Mouse (Mus musculus) ZHBTc4 (cell line): ENCODE results near the gene B4galnt1.
A peak's percentile ranks its signal among the peaks of the same experiment; 100 is the strongest.
"Not testable (repeated sequence)": the region's sequence is repeated elsewhere in the genome, so short reads cannot be mapped to it uniquely, and the experiment has no call there.

Experiments used
- DNase-seq: peaks from one replicate; pipeline ENCODE4 v3.0.0-alpha.2; 2011; ENCODE audit warnings: low read depth, low spot score

The B4galnt1 gene

GRCm38 (mm10) chr10:127141500-127141899 lies 23.5 kb upstream of the B4galnt1 start:
- no peak for DNase-seq

DNA sequence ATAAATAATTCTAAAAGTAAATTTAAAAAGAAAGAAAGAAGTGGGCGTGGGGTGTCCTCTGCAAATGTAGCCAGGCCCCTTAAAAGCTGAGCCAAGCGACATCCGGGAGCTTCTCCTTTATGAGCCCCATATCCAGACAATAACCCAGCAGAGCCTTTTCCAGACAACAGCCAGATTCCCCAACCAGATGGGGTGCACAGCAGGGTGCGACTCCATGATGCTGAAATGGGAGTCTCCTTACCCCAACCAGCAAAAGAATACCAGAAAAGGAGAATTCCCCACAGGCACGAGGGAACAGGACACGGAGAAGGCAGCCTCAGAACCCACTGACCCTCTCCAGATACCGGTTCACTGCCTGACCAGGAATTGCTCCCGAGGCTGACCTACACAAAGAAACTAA lies 21.8 kb upstream of the B4galnt1 start:
- no peak for DNase-seq

DNA sequence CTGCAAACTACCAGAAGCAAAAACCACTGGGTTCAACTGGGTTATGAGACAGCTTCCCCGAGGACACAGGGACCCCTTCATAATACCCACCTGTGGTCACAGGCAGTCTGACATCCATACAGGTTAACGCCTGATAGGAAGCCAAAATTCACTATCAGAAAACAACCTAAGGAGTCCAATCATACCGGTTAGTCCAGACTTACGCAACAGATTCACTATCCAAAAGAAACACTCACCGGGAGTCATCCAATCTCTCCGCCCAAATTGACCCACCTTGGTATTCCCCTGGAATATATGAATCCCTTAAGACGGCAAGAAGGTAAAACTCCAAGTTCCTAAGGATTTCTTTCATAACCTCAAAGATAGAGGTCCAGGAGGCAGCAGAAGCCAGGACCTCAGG lies 20.5 kb upstream of the B4galnt1 start:
- DNase-seq = no peak

DNA sequence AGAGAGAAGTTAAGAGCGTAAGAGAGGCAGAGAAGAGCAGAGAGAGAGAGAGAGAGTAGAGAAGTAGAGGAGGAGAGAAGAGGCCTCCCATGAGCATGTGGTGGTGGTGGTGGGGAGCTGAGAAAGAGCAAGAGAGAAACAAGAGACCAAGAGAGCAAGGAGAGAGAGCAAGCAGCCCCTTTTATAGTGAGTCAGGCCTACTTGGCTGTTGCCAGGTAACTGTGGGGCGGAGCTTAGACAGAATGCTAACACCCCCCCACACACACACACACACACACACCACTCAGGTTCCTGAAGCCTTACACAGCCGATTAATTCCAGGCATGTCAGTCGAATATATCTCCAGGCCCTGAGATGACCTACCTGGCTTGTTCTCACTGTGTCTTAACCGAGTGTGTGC lies 19.7 kb upstream of the B4galnt1 start:
- no peak for DNase-seq

GRCm38 (mm10) chr10:127147135-127147534 lies 17.9 kb upstream of the B4galnt1 start:
- peak; percentile 58 for DNase-seq

DNA sequence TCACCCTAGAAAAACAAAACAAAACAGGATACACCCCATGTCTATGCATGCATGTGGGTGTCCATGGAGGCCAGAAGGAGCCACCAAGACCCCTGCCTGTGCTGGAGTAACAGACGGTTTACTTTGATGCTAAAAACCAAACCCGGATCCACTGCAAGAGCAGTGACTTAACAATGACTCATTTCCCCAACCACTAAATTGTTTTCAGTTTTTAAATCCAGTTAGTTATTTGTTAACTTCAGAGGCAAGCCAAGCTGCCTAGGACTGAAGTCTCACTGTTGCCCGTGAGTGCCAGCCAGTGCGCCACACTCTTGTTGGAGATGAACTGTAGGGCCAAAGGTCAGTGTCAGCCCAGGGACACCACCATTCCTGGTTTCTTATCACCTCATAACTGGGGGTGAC lies 14.6 kb upstream of the B4galnt1 start:
- DNase-seq = no peak

DNA sequence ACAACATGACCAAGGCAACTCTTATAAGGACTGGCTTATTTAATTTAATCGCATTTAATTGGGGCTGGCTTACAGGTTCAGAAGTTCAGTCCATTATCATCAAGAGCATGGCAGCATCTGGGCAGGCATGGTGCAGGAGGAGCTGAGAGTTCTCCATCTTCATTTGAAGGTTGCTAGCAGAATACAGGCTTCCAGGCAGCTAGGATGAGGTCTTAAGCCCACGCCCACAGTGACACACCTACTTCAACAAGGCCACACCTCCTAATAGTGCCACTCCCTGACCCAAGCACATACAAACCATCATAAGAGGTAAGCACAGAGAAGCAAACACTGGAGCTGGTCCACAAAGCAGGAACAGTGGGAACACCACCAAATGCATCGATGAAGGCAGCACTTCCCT lies 13.8 kb upstream of the B4galnt1 start:
- DNase-seq = not testable (repeated sequence)

DNA sequence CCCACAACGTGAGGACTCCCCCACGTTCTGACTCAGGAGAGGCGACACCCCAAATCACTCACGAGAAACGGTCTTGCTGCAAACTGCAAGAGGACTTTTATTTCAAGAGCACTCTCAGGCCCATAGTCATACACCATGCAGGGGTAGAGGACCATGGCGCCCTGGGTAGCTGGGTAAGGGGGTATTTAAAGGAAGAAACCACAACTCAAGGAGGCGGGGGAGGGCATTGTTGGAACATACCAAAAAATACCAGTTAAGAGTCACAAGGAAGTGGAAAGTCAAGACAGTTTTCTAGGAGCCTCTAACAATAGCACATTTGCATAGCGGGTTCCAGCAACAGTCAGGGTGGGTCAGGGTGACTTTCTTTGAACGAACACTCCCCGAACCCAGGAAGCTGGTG lies 12.5 kb upstream of the B4galnt1 start:
- peak; percentile 85 for DNase-seq

DNA sequence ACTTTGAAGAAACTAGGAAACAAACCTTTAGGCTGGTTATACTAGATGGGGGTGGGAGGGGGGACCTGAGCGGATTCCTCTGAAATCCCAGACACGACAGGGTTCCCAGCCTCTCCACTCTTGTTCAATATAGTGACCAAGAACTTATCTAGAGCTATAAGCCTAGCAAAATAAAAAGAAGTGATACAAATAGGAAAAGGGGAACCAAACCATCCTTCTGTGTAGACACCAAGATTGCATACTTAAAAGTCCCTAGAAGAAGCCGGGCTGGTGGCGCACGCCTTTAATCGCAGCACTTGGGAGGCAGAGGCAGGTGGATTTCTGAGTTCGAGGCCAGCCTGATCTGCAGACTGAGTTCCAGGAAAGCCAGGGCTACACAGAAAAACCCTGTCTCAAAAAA lies 11.7 kb upstream of the B4galnt1 start:
- DNase-seq = no peak

- DNase-seq = no peak
These were observed 10.8 kb upstream of the B4galnt1 start for GRCm38 (mm10) chr10:127154241-127154640.

- DNase-seq = no peak
These were observed 10.4 kb upstream of the B4galnt1 start for GRCm38 (mm10) chr10:127154652-127155051.

- no peak for DNase-seq
These were observed 8.9 kb upstream of the B4galnt1 start for GRCm38 (mm10) chr10:127156089-127156488.

DNA sequence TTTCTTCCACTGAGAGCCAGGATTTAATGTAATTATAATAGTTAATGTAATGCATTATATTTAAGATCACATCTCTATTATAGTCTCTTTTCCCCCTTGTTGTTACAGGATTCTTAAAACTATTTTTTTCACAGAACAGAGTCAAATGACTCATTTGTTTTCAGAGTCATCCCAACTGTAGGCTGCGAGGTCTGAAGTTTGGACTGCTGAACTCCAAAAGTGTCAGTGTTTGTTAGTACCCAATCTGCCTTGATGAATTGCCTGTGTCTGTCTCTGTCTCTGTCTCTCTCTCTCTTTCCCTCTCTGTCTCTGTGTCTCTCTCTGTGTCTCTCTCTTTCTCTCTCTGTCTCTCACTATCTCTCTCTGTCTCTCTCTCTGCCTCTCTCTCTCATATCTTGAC lies 8.5 kb upstream of the B4galnt1 start:
- no peak for DNase-seq

GRCm38 (mm10) chr10:127158471-127158870 lies 6.6 kb upstream of the B4galnt1 start:
- no peak for DNase-seq

DNA sequence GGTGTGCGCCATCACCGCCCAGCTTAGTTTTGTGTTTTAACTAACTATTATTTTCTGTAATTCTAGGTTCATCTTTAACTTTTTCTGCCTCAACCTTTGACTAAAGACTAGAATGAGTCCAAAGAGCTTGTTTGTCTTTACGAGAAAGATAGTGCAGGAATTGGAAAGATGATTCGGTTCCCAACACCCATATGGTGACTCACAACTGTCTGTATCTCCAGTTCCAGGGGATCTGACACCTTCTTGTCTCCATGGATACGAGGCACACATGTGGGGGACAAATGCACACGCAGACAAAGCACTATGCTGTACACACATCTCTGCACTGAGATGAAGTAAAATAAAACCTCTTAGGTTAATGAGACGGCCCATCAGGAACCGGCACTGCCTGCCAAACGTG lies 4.9 kb upstream of the B4galnt1 start:
- DNase-seq = no peak

DNA sequence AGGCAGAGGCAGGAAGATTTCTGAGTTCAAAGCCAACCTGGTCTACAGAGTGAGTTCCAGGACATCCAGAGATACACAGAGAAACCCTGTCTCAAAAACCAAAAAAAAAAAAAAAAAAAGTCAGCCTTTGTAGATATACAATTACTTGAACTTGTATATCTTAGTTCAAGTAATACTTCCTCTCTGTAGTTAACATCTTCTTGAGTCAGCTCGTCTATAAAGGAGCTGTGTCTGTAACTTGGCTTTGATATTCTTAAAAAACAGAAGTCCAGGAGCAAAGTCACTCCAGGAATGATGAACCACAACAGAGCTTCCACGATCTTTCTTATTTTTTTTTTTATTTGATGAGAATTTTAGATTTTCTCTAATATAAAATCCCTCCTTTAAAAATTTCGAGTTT lies 4.3 kb upstream of the B4galnt1 start:
- DNase-seq = no peak

DNA sequence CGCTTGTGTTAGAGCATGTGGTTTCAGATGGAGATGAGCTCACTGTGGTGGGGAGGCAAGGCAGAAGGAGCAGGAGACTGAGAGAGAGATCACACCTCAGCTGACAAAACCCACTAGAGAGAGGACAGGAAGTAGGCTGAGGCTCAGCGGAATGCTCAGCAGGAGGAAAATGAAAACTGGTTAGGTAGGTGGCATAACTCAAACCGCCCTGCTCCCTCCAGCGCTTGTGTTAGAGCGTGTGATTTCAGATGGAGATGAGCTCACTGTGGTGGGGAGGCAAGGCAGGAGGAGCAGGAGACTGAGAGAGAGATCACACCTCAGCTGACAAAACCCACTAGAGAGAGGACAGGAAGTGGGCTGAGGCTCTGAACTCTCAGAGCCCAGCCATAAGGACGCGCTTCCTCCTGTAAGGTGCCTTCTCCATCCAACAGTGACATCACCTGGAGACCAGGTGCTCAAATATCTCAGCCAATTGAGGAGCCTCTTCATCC lies 2.2 kb upstream of the B4galnt1 start:
- DNase-seq = not testable (repeated sequence)

GRCm38 (mm10) chr10:127164190-127164589 lies 835 bp upstream of the B4galnt1 start:
- DNase-seq = no peak

GRCm38 (mm10) chr10:127165354-127165653 lies 279 bp downstream of the B4galnt1 start:
- no peak for DNase-seq

GRCm38 (mm10) chr10:127165654-127166403 lies 804 bp downstream of the B4galnt1 start:
- peak; percentile 70 for DNase-seq

- DNase-seq = no peak
These were observed 1.3 kb downstream of the B4galnt1 start for GRCm38 (mm10) chr10:127166404-127166715.

DNA sequence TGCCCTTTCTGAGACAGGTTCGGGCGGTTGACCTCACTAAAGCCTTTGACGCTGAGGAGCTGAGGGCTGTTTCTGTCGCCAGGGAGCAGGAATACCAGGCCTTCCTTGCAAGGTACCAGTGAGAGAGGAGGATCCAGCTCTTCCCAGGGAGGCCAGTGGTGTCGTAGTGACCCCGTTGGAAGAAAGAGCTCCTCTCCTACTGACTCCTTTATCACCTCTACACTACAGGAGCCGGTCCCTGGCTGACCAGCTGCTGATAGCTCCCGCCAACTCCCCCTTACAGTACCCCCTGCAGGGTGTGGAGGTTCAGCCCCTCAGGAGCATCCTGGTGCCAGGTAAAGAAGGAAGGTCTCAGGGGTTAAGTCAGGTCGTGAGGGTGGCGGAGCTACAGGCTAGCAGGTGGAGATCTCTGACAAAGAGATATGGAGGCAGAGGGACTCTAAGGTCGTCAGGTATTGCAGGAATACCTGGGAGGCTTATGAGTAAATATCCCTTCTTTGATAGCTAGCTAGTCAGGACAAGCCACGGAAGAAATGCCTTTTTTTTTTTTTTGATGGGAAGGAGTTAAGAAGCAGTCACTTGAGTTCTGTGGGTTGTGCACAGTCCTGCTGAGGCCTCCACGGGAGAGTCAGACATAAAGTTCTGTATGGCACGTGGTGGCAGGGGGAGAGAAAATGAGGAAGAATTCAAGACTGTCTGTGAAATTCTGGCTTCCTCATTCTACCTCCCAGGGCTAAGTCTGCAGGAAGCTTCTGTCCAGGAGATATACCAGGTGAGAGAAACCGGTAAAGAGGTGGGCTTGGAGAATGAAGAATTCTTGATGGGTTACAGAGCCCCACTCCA lies 2.0 kb downstream of the B4galnt1 start:
- DNase-seq = no peak

DNA sequence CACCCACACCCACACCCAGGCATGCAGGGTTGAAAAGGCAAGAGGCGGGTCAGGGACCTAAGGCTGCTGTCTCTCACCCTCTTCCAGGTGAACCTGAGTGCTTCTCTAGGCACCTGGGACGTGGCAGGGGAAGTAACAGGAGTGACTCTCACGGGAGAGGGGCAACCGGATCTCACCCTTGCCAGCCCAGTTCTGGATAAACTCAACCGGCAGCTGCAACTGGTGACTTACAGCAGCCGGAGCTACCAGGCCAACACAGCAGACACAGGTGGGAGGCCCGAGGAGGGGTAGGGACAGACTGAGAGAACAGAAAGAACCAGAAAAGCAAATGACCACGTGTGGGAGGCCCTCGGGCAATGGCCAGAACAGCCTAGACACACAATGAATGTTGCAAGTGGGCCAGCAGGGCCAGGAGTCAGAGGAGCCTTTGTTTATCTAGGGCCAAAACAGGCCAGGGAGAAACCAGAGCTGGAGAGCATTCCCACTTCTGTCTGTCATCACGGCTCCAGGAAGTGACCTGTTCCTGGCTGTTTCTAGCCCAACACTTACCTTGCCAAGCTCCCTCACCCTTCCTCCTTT lies 2.7 kb downstream of the B4galnt1 start:
- DNase-seq = no peak
